In the genomic region with DNA sequence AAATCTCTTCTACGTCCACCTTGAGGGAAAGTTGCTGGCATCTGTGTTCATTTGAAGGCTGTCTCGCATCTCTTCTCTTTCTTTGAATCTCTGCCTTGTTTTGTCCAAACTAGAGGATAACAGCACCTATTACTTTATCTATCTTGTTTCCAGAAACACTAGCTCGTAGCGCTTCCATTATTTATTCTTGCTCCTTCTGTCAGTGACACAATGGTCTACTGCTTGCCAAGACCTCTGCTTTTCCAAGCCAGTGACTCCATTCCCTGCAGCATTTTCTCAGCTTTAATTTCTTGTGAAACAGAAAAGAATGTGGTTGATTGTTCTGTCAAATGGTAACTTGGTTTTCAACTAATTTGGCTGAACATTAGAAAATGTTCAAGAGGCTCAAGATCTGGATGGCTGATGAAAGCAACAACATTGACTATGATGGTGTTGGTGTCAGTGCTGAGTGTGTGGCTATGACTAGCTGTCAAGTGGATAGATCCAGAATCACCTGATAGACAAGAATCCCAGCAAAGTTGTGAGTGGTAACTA, we compare ENCODE assay signal across 19 mouse cellular contexts.
"Had no signal": no experiment of that assay in that cellular context is flagged by ENCODE, and none has a peak within 500 bp of the region (broad histone marks: within the 10 kb centered on the region; RNA-seq: fewer than 3 reads in every experiment).

No protein-coding gene starts in this region.

- ATAC-seq: liver, postnatal 0 days; midbrain, embryonic 16.5 days had no signal

- H3K4me2 ChIP-seq: limb, embryonic 12.5 days; limb, embryonic 15.5 days; liver, embryonic 11.5 days; lung, embryonic 15.5 days; midbrain, embryonic 12.5 days had no signal

- H3K27ac ChIP-seq: limb, embryonic 12.5 days; limb, embryonic 15.5 days; liver, embryonic 14.5 days; lung, embryonic 15.5 days; midbrain, embryonic 12.5 days; stomach, postnatal 0 days had no signal

- H3K9ac ChIP-seq: limb, embryonic 12.5 days; limb, embryonic 15.5 days; liver, embryonic 14.5 days; liver, postnatal 0 days; lung, embryonic 15.5 days; midbrain, embryonic 12.5 days had no signal

- H3K4me3 ChIP-seq: limb, embryonic 12.5 days; limb, embryonic 15.5 days; lung, embryonic 15.5 days; megakaryocyte, embryonic 14.5 days; midbrain, embryonic 12.5 days had no signal

- H3K36me3 ChIP-seq: limb, embryonic 12.5 days; limb, embryonic 15.5 days; lung, embryonic 15.5 days; midbrain, embryonic 12.5 days had no signal

- DNase-seq: kidney, adult 18-20 months; kidney, adult 9 months; kidney, postnatal 14 days; kidney, postnatal 4 days; left cerebral cortex, postnatal 4 days; liver, postnatal 0 days; lung, postnatal 36 days; thymus, adult 2 months; thymus, postnatal 14 days; thymus, postnatal 4 days had no signal

- H3K27me3 ChIP-seq: limb, embryonic 12.5 days; limb, embryonic 15.5 days; lung, embryonic 15.5 days; megakaryocyte, embryonic 14.5 days; midbrain, embryonic 12.5 days had no signal

- H3K9me3 ChIP-seq: limb, embryonic 12.5 days; limb, embryonic 15.5 days; lung, embryonic 15.5 days; megakaryocyte, embryonic 14.5 days; midbrain, embryonic 12.5 days had no signal

- H3K4me1 ChIP-seq: limb, embryonic 12.5 days; limb, embryonic 15.5 days; lung, embryonic 15.5 days; megakaryocyte, embryonic 14.5 days; midbrain, embryonic 12.5 days had no signal
